Mouse (Mus musculus) liver, embryonic 13.5 days (tissue): ENCODE measurements around the gene Col6a3. TPM values are rescaled to one million over a fixed set of nuclear protein-coding genes. Genes with fewer than 3 reads are reported as not detected.
A peak's percentile ranks its signal among the peaks of the same experiment; 100 is the strongest.

Experiments
- ATAC-seq: fragments of 200-750 bp; cut with Nextera tagmentation; 2 replicates; pipeline ENCODE4 v1.8.0; 2017; ENCODE audit warnings: low read depth, mild to moderate bottlenecking, moderate number of reproducible peaks, moderate library complexity
- DNase-seq: peaks from one replicate; pipeline ENCODE4 v3.0.0; 2022
- H3K27ac ChIP-seq: fragments of 300-500 bp; sonication (generic); 2 replicates; pipeline ENCODE4 v1.5.1; 2015; ENCODE audit warnings: moderate library complexity, mild to moderate bottlenecking, inconsistent platforms
- H3K27me3 ChIP-seq: fragments of 300-500 bp; sonication (generic); 2 replicates; pipeline ENCODE4 v1.6.1; 2015; ENCODE audit warnings: mild to moderate bottlenecking, inconsistent platforms
- H3K36me3 ChIP-seq: fragments of 300-500 bp; sonication (generic); 2 replicates; pipeline ENCODE4 v1.6.1; 2015; ENCODE audit warnings: mild to moderate bottlenecking, inconsistent platforms
- H3K4me1 ChIP-seq: fragments of 300-500 bp; sonication (generic); replicated peaks from 2 replicates; pipeline ENCODE4 v1.6.1; 2015; ENCODE audit warnings: inconsistent platforms
- H3K4me2 ChIP-seq: fragments of 300-500 bp; sonication (generic); 2 replicates; pipeline ENCODE4 v1.6.1; 2015; ENCODE audit warnings: inconsistent platforms, mild to moderate bottlenecking, moderate library complexity
- H3K4me3 ChIP-seq: fragments of 300-500 bp; sonication (generic); replicated peaks from 2 replicates; pipeline ENCODE4 v1.5.1; 2015; ENCODE audit warnings: mild to moderate bottlenecking, inconsistent platforms
- H3K9ac ChIP-seq: fragments of 300-500 bp; sonication (generic); 2 replicates; pipeline ENCODE4 v1.6.1; 2015; ENCODE audit warnings: mild to moderate bottlenecking, inconsistent platforms
- H3K9me3 ChIP-seq: fragments of 300-500 bp; sonication (generic); replicated peaks from 2 replicates; pipeline ENCODE4 v1.6.1; 2016; ENCODE audit warnings: inconsistent platforms
- WGBS: fragments of 180-500 bp; shearing (Covaris S2); methylation state at CpG from one replicate; pipeline ENCODE4 v1.1.7; 2015; ENCODE audit not compliant: insufficient replicate concordance; 5-methylcytosine and 5-hydroxymethylcytosine counted together
- polyA plus RNA-seq: library from polyadenylated mRNA; unstranded; fragments of >200 nt; fragmentation: Nextera tagmentation; extraction: Ambion mirVana; gene quantifications from 2 replicates; pipeline ENCODE4 v1.2.1, GENCODE M21; 2015

Col6a3 gene
- polyA plus RNA-seq: 4.0 and 5.1 TPM in 2 replicates

DNA sequence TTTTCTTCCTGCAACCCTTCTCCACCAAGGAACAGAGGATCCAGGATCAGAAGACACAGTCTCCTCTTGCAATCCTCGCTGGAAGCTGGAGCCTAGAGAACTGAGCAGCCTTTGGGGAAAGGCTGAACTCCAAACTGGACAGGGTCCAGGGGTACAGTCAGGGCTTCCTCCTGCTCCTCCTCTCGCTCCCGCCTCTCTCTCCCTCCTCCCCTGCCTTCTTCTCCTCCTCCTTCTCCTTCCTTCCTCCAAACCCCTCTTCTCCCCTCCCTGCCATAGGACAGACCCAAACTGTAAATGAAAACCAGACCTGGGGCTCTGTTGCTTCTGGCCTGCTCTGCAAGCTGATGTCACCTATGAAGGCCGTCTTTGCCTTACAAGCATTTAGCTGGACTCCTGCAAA is at the start of gene Col6a3:
Gene Col6a3, minus strand, starts transcription at position 136 of the 400 bp plus-strand sequence.
- WGBS: 49% methylated on average over 4 of the region's 4 CpGs
- H3K4me2 ChIP-seq: peak within 1 kb of the TSS; percentile 14
- H3K9me3 ChIP-seq: no peaks in the 10 kb centered on the region
- H3K27ac ChIP-seq: no peak within 1 kb of the TSS
- no peaks in the 10 kb centered on the region for H3K27me3 ChIP-seq
- no peak within 1 kb of the TSS for H3K9ac ChIP-seq
- no peak for DNase-seq
- no peak within 1 kb of the TSS; the same call in 1 of the 2 replicates for H3K4me3 ChIP-seq
- ATAC-seq: no peak
- no peaks in the 10 kb centered on the region for H3K36me3 ChIP-seq
- no peaks in the 10 kb centered on the region for H3K4me1 ChIP-seq

DNA sequence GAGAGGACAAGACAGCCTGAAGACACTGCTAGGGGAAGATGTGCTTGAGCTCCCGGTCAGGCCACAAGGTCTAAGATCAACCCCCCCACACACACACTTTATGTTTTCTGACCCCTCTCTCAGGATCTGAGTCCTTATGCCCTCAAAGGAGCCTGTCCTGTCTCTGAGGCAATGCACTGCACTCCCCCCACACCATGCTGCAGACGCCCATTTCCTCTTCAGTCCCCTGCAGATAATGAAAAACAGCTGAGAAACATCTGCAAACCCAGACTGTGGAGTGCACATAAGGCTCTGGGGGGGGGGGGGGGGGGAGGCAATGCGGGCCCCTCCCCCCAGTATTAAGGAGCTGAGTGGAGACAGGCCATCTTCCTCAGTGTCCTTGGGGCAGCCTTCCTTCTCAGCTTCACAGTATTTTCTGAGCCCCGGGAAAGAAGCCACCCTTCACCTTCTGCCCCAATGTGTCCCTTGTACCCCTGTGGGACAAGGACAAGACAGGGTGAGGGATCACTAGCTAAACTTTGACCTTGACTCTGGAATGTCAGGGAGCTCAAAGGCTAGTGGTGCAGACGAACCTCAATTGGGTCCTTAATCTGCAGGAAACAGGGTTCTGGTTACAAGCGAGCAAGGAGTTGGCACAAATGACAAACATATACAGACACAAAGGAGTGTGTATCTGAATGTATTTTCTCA is 42.1 kb upstream of the Col6a3 start:
- Histone ChIP-seq H3K36me3 (no peaks in the 10 kb centered on the region), H3K4me2 (no peak overlapping the region), H3K9me3 (no peaks in the 10 kb centered on the region), H3K27ac (no peak overlapping the region), H3K4me3 (no peak overlapping the region), H3K4me1 (no peaks in the 10 kb centered on the region), H3K27me3 (no peaks in the 10 kb centered on the region), H3K9ac (no peak overlapping the region)
- 42% methylated on average over 6 of the region's 6 CpGs for WGBS
- no peak for DNase-seq
- no peak for ATAC-seq

DNA sequence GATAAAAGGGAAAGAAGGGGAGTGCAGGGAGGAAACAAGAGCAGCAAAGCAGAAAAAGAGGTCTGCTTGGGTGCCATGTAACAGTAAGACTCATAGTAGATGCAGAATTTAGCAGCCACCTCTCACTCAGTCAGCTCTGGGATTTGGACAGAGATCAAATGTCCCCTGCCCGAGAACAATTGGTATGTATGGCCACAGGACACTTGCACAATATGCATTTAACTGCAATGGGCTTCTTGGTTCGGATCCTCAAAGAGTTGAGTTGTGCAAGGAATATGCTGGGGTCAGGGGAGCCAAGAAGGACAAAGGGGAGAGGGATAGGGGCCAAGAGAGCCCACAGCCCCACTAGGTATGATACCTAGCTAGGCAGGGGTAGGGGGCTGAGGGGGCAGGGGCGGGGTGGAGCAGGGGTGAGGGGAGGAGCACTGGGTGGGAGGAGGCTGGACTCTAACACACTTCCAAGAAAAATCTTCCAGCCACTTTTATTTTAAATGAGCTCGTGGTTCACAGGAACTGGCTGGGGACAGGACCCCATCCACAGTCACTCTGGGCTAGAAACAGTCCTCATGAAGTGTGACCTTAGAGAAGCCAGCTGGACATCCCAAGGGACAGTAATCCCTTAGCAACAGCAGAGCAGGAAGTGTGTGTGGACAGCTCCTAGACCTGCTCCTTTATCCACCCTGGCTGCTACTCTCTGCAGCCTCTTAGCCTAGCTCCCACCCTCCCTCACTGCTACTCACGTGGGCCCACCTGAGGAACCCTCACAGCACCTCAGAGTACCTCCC is 32.9 kb upstream of the Col6a3 start:
- WGBS: 38% methylated on average over 5 of the region's 5 CpGs
- H3K4me2 ChIP-seq: no peak overlapping the region
- no peaks in the 10 kb centered on the region for H3K27me3 ChIP-seq
- H3K36me3 ChIP-seq: no peaks in the 10 kb centered on the region
- no peak overlapping the region for H3K4me3 ChIP-seq
- ATAC-seq: no peak
- no peak overlapping the region for H3K27ac ChIP-seq
- no peak for DNase-seq
- H3K9ac ChIP-seq: no peak overlapping the region
- peaks cover 3% of the 10 kb centered on the region; the same call in 1 of the 2 replicates for H3K9me3 ChIP-seq
- H3K4me1 ChIP-seq: no peaks in the 10 kb centered on the region

DNA sequence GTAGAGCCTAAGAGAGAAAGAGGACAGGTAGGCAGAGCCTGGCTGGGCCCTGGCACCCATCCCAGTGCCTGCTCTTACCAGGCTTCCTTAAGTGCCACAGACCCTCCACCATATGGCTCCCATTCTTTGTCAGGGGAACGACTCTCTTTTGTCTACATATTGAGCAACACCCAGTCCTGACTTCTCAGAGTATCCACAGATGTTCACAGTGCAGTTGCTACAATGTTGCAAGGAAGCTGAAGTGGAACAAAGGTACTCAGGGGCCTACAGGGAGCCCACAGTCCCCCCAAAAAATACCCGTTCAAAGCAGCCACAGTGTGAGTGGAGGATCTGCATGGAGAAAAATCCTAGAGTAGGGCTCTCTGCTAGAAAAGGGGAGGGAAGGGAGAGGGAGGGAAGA is 32.2 kb upstream of the Col6a3 start:
- Histone ChIP-seq H3K9ac (no peak overlapping the region), H3K27ac (no peak overlapping the region), H3K36me3 (no peaks in the 10 kb centered on the region), H3K4me3 (no peak overlapping the region), H3K4me1 (no peaks in the 10 kb centered on the region), H3K9me3 (peaks cover 3% of the 10 kb centered on the region; the same call in 1 of the 2 replicates), H3K4me2 (no peak overlapping the region), H3K27me3 (no peaks in the 10 kb centered on the region)
- WGBS: 33% methylated on average over 2 of the region's 2 CpGs
- DNase-seq (no peak), ATAC-seq (no peak)

DNA sequence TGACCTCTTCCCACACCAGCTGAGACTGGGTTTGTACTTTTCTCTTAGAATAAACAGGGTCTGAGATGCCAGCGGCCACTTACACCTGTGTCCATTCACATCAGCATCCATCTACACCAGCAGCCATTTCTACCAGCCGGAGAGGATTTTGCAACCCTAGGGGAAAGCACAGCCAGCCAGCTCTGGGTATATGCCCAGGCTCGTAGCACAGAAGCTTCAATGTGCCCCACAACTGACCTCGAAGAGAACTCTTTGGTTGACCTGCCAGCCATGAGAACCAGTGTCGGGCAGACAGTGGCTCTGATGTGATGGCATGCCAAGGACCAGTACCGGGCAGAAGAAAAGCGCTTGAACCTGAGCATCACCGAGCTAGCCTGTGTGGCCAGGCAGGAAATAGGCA is 31.6 kb upstream of the Col6a3 start:
- no peaks in the 10 kb centered on the region for H3K27me3 ChIP-seq
- no peaks in the 10 kb centered on the region for H3K4me1 ChIP-seq
- H3K4me2 ChIP-seq: no peak overlapping the region
- no peak for ATAC-seq
- WGBS: 63% methylated on average over 8 of the region's 8 CpGs
- no peak overlapping the region for H3K9ac ChIP-seq
- H3K4me3 ChIP-seq: no peak overlapping the region
- peaks cover 3% of the 10 kb centered on the region; the same call in 1 of the 2 replicates for H3K9me3 ChIP-seq
- no peak for DNase-seq
- H3K27ac ChIP-seq: no peak overlapping the region
- H3K36me3 ChIP-seq: no peaks in the 10 kb centered on the region

DNA sequence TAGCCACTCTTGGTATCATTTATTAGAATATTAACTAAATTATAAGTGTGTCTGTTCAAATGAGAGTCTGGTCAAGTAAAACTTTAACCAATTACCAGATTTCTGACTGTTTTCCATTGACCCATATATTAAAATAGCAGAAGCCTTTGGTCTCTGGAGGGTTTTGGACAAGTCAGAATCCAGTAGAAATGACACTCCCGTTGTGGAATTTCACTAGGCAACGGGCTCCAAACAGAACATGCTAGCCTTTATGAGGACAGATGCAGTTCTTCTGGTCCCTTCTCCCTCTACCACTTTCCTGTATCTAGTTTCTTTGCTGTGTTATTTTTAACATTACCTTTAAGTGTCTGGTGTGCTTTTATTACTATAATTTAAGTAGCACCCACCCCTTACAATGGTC is 26.8 kb upstream of the Col6a3 start:
- Histone ChIP-seq H3K4me2 (no peak overlapping the region), H3K27ac (no peak overlapping the region), H3K9ac (no peak overlapping the region), H3K36me3 (no peaks in the 10 kb centered on the region), H3K27me3 (no peaks in the 10 kb centered on the region), H3K4me1 (no peaks in the 10 kb centered on the region), H3K9me3 (peaks cover 3% of the 10 kb centered on the region; the same call in 1 of the 2 replicates), H3K4me3 (no peak overlapping the region)
- ATAC-seq: no peak
- no peak for DNase-seq
- WGBS: 75% methylated on average over 2 of the region's 2 CpGs

DNA sequence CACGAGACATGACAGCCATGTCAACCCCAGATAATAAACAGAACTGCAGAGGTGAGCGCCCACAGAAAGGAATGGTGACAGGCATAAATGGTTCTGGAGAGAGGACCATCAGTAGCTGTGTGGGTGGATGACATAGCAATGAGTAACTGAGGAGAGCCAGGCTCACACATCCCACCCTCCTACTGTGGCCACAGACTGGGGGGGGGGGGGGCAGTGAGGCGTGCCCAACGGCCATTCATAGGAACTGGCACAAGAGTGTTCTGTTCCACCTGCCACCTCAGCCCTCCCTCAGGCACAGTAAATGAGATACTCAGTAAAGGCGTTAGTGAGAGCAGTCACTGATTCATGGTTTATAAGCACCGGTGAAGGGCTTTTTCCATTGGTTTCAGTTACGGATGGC is 23.0 kb upstream of the Col6a3 start:
- Histone ChIP-seq H3K27me3 (no peaks in the 10 kb centered on the region), H3K4me1 (no peaks in the 10 kb centered on the region), H3K9ac (no peak overlapping the region), H3K4me2 (no peak overlapping the region), H3K27ac (no peak overlapping the region), H3K36me3 (no peaks in the 10 kb centered on the region), H3K4me3 (no peak overlapping the region), H3K9me3 (no peaks in the 10 kb centered on the region)
- no peak for DNase-seq
- 67% methylated on average over 6 of the region's 7 CpGs for WGBS
- ATAC-seq: no peak

DNA sequence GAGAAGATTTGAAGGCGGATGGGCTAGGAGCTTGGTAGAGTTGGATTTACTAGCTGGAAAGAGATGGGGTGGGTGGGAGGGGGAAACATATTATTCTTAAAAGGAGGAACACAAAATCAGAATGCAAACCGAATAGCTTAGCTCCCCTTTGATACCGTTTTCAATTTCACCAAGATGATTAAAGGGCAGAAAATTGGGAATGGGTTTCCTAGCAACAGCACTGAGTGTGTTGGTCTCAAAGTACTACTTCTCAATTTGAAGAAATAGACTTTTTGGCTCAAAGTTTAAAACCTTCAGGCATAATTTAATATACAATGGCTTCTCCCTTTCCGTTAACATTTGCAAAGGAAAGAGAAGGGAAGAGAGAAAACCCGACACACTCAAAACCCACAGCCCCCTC is 12.1 kb upstream of the Col6a3 start:
- Histone ChIP-seq H3K9ac (no peak overlapping the region), H3K4me2 (no peak overlapping the region), H3K27me3 (no peaks in the 10 kb centered on the region), H3K36me3 (no peaks in the 10 kb centered on the region), H3K4me3 (no peak overlapping the region), H3K9me3 (no peaks in the 10 kb centered on the region), H3K4me1 (no peaks in the 10 kb centered on the region), H3K27ac (no peak overlapping the region)
- no peak for DNase-seq
- WGBS: 57% methylated on average over 5 of the region's 5 CpGs
- no peak for ATAC-seq

DNA sequence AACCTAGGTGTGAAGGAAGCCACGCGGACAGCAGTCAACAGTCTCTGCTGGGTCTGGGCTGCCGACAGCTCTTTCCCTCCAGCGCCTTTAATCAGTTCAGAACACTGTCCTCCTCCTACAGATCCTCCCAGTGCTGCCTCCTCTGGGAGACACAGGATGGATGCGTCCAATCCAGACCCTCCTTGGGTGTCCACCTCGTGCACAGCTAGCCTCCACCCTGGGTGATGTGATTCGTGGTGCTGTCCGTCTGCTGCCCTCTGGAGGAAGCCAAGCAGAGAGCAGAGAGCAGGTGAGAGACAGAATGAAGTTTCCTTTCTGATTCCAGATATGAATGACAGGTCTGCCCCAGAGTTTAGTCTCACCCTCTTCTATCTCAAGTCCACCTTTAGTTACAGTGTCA is 6.1 kb upstream of the Col6a3 start:
- Histone ChIP-seq H3K4me3 (no peak overlapping the region), H3K27ac (no peak overlapping the region), H3K9ac (no peak overlapping the region), H3K36me3 (no peaks in the 10 kb centered on the region), H3K9me3 (no peaks in the 10 kb centered on the region), H3K4me1 (no peaks in the 10 kb centered on the region), H3K4me2 (no peak overlapping the region), H3K27me3 (no peaks in the 10 kb centered on the region)
- DNase-seq (no peak), ATAC-seq (no peak)
- 28% methylated on average over 8 of the region's 8 CpGs for WGBS

DNA sequence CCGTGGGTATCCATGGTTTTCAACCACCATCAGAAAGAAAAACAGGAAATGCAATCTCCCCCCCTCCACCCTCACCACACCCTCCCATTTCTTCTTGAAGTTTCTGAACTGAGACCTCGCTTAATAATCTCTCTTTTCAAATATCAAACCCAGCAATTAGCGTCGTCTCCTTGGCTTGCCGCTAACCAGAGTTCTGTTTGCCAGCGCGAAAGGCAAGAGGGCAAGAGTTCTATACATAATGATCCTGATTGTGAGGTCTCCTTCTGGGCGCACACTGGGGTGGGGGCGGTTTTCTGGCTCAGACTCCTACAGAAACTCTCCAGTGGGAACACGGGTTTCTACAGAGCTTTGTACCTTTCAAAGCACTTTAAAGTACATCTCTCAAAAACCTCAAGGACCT is 1.4 kb upstream of the Col6a3 start:
- WGBS: 62% methylated on average over 10 of the region's 10 CpGs
- no peak overlapping the region for H3K27ac ChIP-seq
- no peaks in the 10 kb centered on the region for H3K36me3 ChIP-seq
- H3K9me3 ChIP-seq: no peaks in the 10 kb centered on the region
- H3K9ac ChIP-seq: no peak overlapping the region
- H3K4me3 ChIP-seq: no peak overlapping the region
- H3K4me1 ChIP-seq: no peaks in the 10 kb centered on the region
- no peaks in the 10 kb centered on the region for H3K27me3 ChIP-seq
- no peak overlapping the region for H3K4me2 ChIP-seq
- ATAC-seq (no peak), DNase-seq (no peak)

DNA sequence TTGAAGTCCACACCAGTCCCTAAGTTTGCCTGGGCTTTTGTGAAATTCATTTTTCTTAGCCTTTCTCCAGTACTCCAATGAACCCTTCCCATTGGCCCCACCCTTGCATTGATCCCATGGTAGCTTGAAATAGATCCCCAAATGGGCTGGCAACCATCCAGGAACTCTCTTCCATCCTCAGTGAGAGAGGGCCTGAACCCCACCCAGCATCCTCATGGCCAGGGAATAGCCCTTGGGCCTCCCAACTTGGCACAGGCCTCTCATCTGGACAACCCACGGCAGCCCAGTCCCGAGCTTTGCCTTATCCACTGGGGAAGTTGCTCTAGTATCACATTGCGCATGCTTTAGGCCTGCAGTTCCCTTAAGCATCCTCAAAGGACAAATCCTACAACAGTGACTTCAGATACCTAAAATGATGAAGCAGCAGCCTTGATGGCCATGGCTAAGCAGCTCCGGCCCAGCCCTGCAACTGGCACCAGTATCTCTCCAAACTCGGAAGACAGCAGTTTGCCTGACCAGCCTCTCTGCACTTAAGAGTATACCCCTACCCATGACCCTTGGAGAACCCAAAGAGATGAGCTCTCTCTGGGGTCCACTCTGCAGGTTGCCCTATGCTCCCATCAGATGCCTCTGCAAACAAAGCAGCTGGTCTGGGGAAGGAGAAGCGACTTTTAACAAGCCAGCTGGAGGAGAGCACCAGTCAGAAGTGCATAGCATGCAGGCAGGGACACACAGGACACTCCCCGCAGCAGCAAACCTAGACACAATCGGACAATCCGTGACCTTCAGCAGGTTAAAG is 783 bp downstream of the Col6a3 start:
- DNase-seq (no peak), ATAC-seq (no peak)
- Histone ChIP-seq H3K36me3 (no peaks in the 10 kb centered on the region), H3K4me3 (no peak overlapping the region; the same call in 1 of the 2 replicates), H3K27me3 (no peaks in the 10 kb centered on the region), H3K27ac (no peak overlapping the region), H3K4me2 (peak overlapping the region; percentile 14), H3K9ac (no peak overlapping the region), H3K9me3 (no peaks in the 10 kb centered on the region), H3K4me1 (no peaks in the 10 kb centered on the region)
- WGBS: 63% methylated on average over 9 of the region's 9 CpGs
